Mouse (Mus musculus) right cerebral cortex, postnatal 14 days (tissue): ENCODE data around the gene Cys1.

Experiments used
- DNase-seq: peaks from one replicate; pipeline ENCODE4 v3.0.0; 2022

Gene Cys1

GRCm38 (mm10) chr12:24697484-24698204 is 16.0 kb upstream of the Cys1 start:
- DNase-seq, result no peak

- DNase-seq, result peak; percentile 88
Measured at GRCm38 (mm10) chr12:24696500-24697483, 15.2 kb upstream of the Cys1 start.

GRCm38 (mm10) chr12:24690351-24690750 is 8.7 kb upstream of the Cys1 start:
- no peak for DNase-seq

- no peak for DNase-seq
Measured at GRCm38 (mm10) chr12:24686696-24687346, 5.2 kb upstream of the Cys1 start.

GRCm38 (mm10) chr12:24686038-24686695 is 4.6 kb upstream of the Cys1 start:
- no peak for DNase-seq

GRCm38 (mm10) chr12:24683461-24683860 is 1.8 kb upstream of the Cys1 start:
- no peak for DNase-seq

GRCm38 (mm10) chr12:24682563-24682962 is 950 bp upstream of the Cys1 start:
- no peak for DNase-seq

- DNase-seq, result peak; percentile 50
Measured at GRCm38 (mm10) chr12:24680492-24681285, 924 bp downstream of the Cys1 start.

- no peak for DNase-seq
Measured at GRCm38 (mm10) chr12:24680096-24680491, 1.5 kb downstream of the Cys1 start.

- no peak for DNase-seq
Measured at GRCm38 (mm10) chr12:24662131-24662530, 19.5 kb downstream of the Cys1 start.

- DNase-seq, result no peak
Measured at GRCm38 (mm10) chr12:24661100-24661499, 20.5 kb downstream of the Cys1 start.

- no peak for DNase-seq
Measured at GRCm38 (mm10) chr12:24659923-24660322, 21.7 kb downstream of the Cys1 start.

GRCm38 (mm10) chr12:24658998-24659397 is 22.6 kb downstream of the Cys1 start:
- no peak for DNase-seq

- no peak for DNase-seq
Measured at GRCm38 (mm10) chr12:24656436-24656835, 25.2 kb downstream of the Cys1 start.

- no peak for DNase-seq
Measured at GRCm38 (mm10) chr12:24654065-24654862, 27.3 kb downstream of the Cys1 start.

GRCm38 (mm10) chr12:24651642-24652342 is 29.8 kb downstream of the Cys1 start:
- peak; percentile 89 for DNase-seq

GRCm38 (mm10) chr12:24651063-24651557 is 30.5 kb downstream of the Cys1 start, which contains the start of gene Klf11:
Klf11 (plus strand) TSS chr12:24651274.
- peak; percentile 97 for DNase-seq

- DNase-seq, result no peak
Measured at GRCm38 (mm10) chr12:24650415-24651062, 31.1 kb downstream of the Cys1 start.

- DNase-seq, result no peak
Measured at GRCm38 (mm10) chr12:24648094-24648493, 33.5 kb downstream of the Cys1 start.

GRCm38 (mm10) chr12:24645901-24646300 is 35.7 kb downstream of the Cys1 start:
- no peak for DNase-seq
